Mouse (Mus musculus) cerebellum, adult (tissue): ENCODE results near the gene Dcpp3.

Experiments
- ATAC-seq: cut with Nextera tagmentation; 2 replicates; pipeline ENCODE4 v1.9.2; 2017; ENCODE audit warnings: mild to moderate bottlenecking, moderate library complexity, mixed read lengths; ENCODE audit not compliant: insufficient number of reproducible peaks, low FRiP score, low TSS enrichment

Gene Dcpp3

DNA sequence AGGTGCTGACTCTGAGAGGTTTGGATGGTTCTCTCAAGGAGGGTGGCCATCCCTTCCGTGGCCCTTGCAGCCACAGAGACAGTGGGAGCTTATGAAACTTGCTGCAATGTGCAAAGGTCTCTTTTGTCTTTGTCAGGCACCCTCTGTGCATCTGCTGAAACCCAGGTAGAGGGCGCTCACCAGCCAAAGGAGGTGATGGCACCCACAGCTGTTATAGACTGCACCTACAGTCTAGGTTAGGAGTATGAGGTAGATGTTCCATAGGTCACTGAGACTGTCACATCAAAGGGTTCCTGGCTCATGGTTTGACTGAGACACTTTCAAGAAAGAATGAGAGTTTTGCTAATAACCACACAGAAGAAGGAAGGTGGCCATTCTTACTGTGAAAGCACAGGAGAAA is 51.5 kb downstream of the Dcpp3 start:
- no peak for ATAC-seq
